Mouse (Mus musculus) intestine, embryonic 16.5 days (tissue): ENCODE measurements around the gene Sox15. TPM values are rescaled to one million over a fixed set of nuclear protein-coding genes. Genes with fewer than 3 reads are reported as not detected.
"Not testable (repeated sequence)": the region's sequence is repeated elsewhere in the genome, so short reads cannot be mapped to it uniquely, and the experiment has no call there.

Source experiments
- ATAC-seq: fragments of 200-750 bp; cut with Nextera tagmentation; 2 replicates; pipeline ENCODE4 v1.8.0; 2017; ENCODE audit warnings: moderate TSS enrichment, moderate library complexity
- H3K27ac ChIP-seq: fragments of 300-500 bp; sonication (generic); 2 replicates; pipeline ENCODE4 v1.5.1; 2014; ENCODE audit warnings: mild to moderate bottlenecking, low read length
- H3K27me3 ChIP-seq: fragments of 300-500 bp; sonication (generic); replicated peaks from 2 replicates; pipeline ENCODE4 v1.6.1; 2014; ENCODE audit warnings: low read length, control low read depth, mixed read lengths; ENCODE audit not compliant: control insufficient read depth, insufficient read depth
- H3K36me3 ChIP-seq: fragments of 300-500 bp; sonication (generic); 2 replicates; pipeline ENCODE4 v1.6.1; 2014; ENCODE audit warnings: low read length, control low read depth; ENCODE audit not compliant: control insufficient read depth, insufficient read depth
- H3K4me1 ChIP-seq: fragments of 300-500 bp; sonication (generic); 2 replicates; pipeline ENCODE4 v1.6.1; 2014; ENCODE audit warnings: low read length, control low read depth, mixed read lengths; ENCODE audit not compliant: control insufficient read depth, insufficient read depth
- H3K4me2 ChIP-seq: fragments of 300-500 bp; sonication (generic); 2 replicates; pipeline ENCODE4 v1.6.1; 2014; ENCODE audit warnings: low read depth, low read length, control low read depth
- H3K4me3 ChIP-seq: fragments of 300-500 bp; sonication (generic); 2 replicates; pipeline ENCODE4 v1.5.1; 2014; ENCODE audit warnings: mild to moderate bottlenecking, low read length
- H3K9ac ChIP-seq: fragments of 300-500 bp; sonication (generic); 2 replicates; pipeline ENCODE4 v1.6.1; 2014; ENCODE audit warnings: low read depth, low read length
- H3K9me3 ChIP-seq: fragments of 300-500 bp; sonication (generic); 2 replicates; pipeline ENCODE4 v1.6.1; 2016; ENCODE audit warnings: low read length, control low read depth; ENCODE audit not compliant: control insufficient read depth
- WGBS: fragments of 180-500 bp; shearing (Covaris S2); extraction: QIAGEN DNeasy Blood & Tissue Kit; methylation state at CpG from one replicate; pipeline ENCODE4 v1.1.7; 2014; 5-methylcytosine and 5-hydroxymethylcytosine counted together
- polyA plus RNA-seq: library from polyadenylated mRNA; unstranded; fragments of >200 nt; fragmentation: Nextera tagmentation; extraction: Ambion mirVana; gene quantifications from 2 replicates; pipeline ENCODE4 v1.2.1, GENCODE M21; 2015

Sox15 gene
- polyA plus RNA-seq, result not detected in 2 replicates

- Histone ChIP-seq H3K4me1 (peaks cover 12% of the 10 kb centered on the region), H3K27ac (no peak within 1 kb of the TSS; the same call in none of the 2 replicates), H3K4me3 (no peak within 1 kb of the TSS), H3K9ac (0 out of 2 replicates have a peak within 1 kb of the TSS, but pooled peaks have one; percentile 24), H3K36me3 (peaks cover 28% of the 10 kb centered on the region), H3K27me3 (no peaks in the 10 kb centered on the region), H3K9me3 (no peaks in the 10 kb centered on the region), H3K4me2 (no peak within 1 kb of the TSS)
- ATAC-seq, result peak; percentile 68
- whole genome bisulfite sequencing, result 25% methylated on average over 34 of the region's 34 CpGs
Measured at GRCm38 (mm10) chr11:69655264-69656064, at the start of gene Sox15. Sox15 (plus strand) TSS chr11:69655314.

- Histone ChIP-seq H3K4me3 (peak within 1 kb of the TSS; percentile 65), H3K9me3 (no peaks in the 10 kb centered on the region), H3K4me1 (peaks cover 17% of the 10 kb centered on the region), H3K4me2 (peak within 1 kb of the TSS; percentile 100), H3K36me3 (no peaks in the 10 kb centered on the region), H3K9ac (peak within 1 kb of the TSS; percentile 71), H3K27me3 (peaks cover 12% of the 10 kb centered on the region; the same call in 1 of the 2 replicates), H3K27ac (no peak within 1 kb of the TSS)
- peak; percentile 90 for ATAC-seq
- WGBS, result 2% methylated on average over 32 of the region's 32 CpGs
Measured at GRCm38 (mm10) chr11:69605726-69606490, 49.2 kb upstream of the Sox15 start, which contains the start of gene Atp1b2. Atp1b2 (minus strand) TSS chr11:69605942.

- Histone ChIP-seq H3K27ac (no peak overlapping the region), H3K4me1 (peaks cover 17% of the 10 kb centered on the region)
Measured at GRCm38 (mm10) chr11:69606491-69606795, 48.7 kb upstream of the Sox15 start.

GRCm38 (mm10) chr11:69606832-69607231 lies 48.3 kb upstream of the Sox15 start:
- no peaks in the 10 kb centered on the region for H3K9me3 ChIP-seq
- no peak overlapping the region for H3K4me3 ChIP-seq
- no peak overlapping the region for H3K27ac ChIP-seq
- no peak for ATAC-seq
- no peak overlapping the region for H3K4me2 ChIP-seq
- peaks cover 13% of the 10 kb centered on the region for H3K4me1 ChIP-seq
- H3K9ac ChIP-seq, result no peak overlapping the region
- no peaks in the 10 kb centered on the region for H3K36me3 ChIP-seq
- H3K27me3 ChIP-seq, result peaks cover 12% of the 10 kb centered on the region; the same call in 1 of the 2 replicates
- WGBS, result 91% methylated on average over 2 of the region's 2 CpGs

More at GRCm38 (mm10) chr11:69606491-69606795, 48.7 kb upstream of the Sox15 start:
- Histone ChIP-seq H3K4me3 (peak overlapping the region; percentile 65), H3K9me3 (no peaks in the 10 kb centered on the region), H3K4me2 (peak overlapping the region; percentile 100), H3K9ac (0 out of 2 replicates have a peak overlapping the region, but pooled peaks have one; percentile 48), H3K27me3 (peaks cover 12% of the 10 kb centered on the region; the same call in 1 of the 2 replicates), H3K36me3 (no peaks in the 10 kb centered on the region)
- ATAC-seq, result no peak
- WGBS, result 54% methylated on average over 2 of the region's 2 CpGs

- Histone ChIP-seq H3K4me1 (peaks cover 13% of the 10 kb centered on the region), H3K36me3 (no peaks in the 10 kb centered on the region), H3K4me3 (no peak overlapping the region), H3K27ac (no peak overlapping the region), H3K4me2 (no peak overlapping the region), H3K27me3 (peaks cover 12% of the 10 kb centered on the region; the same call in 1 of the 2 replicates), H3K9me3 (no peaks in the 10 kb centered on the region), H3K9ac (no peak overlapping the region)
- no peak for ATAC-seq
- WGBS, result 87% methylated on average over 3 of the region's 3 CpGs
Measured at GRCm38 (mm10) chr11:69608525-69608924, 46.6 kb upstream of the Sox15 start.

GRCm38 (mm10) chr11:69609416-69609815 lies 45.7 kb upstream of the Sox15 start:
- no peaks in the 10 kb centered on the region for H3K36me3 ChIP-seq
- H3K9me3 ChIP-seq, result no peaks in the 10 kb centered on the region
- H3K4me2 ChIP-seq, result no peak overlapping the region
- H3K27me3 ChIP-seq, result peaks cover 11% of the 10 kb centered on the region; the same call in 1 of the 2 replicates
- no peak overlapping the region for H3K27ac ChIP-seq
- no peak for ATAC-seq
- no peak overlapping the region for H3K4me3 ChIP-seq
- 60% methylated on average over 7 of the region's 7 CpGs for WGBS
- H3K4me1 ChIP-seq, result peaks cover 14% of the 10 kb centered on the region
- no peak overlapping the region for H3K9ac ChIP-seq

- no peak overlapping the region for H3K9ac ChIP-seq
- H3K9me3 ChIP-seq, result no peaks in the 10 kb centered on the region
- peaks cover 3% of the 10 kb centered on the region; the same call in 1 of the 2 replicates for H3K4me1 ChIP-seq
- H3K36me3 ChIP-seq, result no peaks in the 10 kb centered on the region
- no peak for ATAC-seq
- no peak overlapping the region for H3K4me2 ChIP-seq
- H3K4me3 ChIP-seq, result no peak overlapping the region
- H3K27ac ChIP-seq, result no peak overlapping the region
- H3K27me3 ChIP-seq, result no peaks in the 10 kb centered on the region
- WGBS, result 47% methylated on average over 4 of the region's 4 CpGs
Measured at GRCm38 (mm10) chr11:69610899-69611298, 44.2 kb upstream of the Sox15 start.

- WGBS, result 11% methylated on average over 19 of the region's 19 CpGs
Measured at GRCm38 (mm10) chr11:69613553-69614256, 41.4 kb upstream of the Sox15 start.

GRCm38 (mm10) chr11:69614257-69614588 lies 40.9 kb upstream of the Sox15 start:
- 0 out of 2 replicates have a peak overlapping the region, but pooled peaks have one; percentile 37 for H3K4me2 ChIP-seq
- not testable (repeated sequence) for H3K27ac ChIP-seq, ATAC-seq, H3K27me3 ChIP-seq, H3K4me1 ChIP-seq, H3K4me3 ChIP-seq, H3K36me3 ChIP-seq, H3K9me3 ChIP-seq, H3K9ac ChIP-seq
- WGBS, result 55% methylated on average over 11 of the region's 11 CpGs

More at GRCm38 (mm10) chr11:69613553-69614256, 41.4 kb upstream of the Sox15 start:
- ATAC-seq, result peak; percentile 70
- no peaks in the 10 kb centered on the region for H3K36me3 ChIP-seq
- peaks cover 3% of the 10 kb centered on the region; the same call in 1 of the 2 replicates for H3K4me1 ChIP-seq
- no peaks in the 10 kb centered on the region for H3K9me3 ChIP-seq
- peak overlapping the region; percentile 34; the same call in 1 of the 2 replicates for H3K9ac ChIP-seq
- H3K4me2 ChIP-seq, result peak overlapping the region; percentile 37
- peak overlapping the region; percentile 10 for H3K4me3 ChIP-seq
- no peaks in the 10 kb centered on the region for H3K27me3 ChIP-seq
- no peak overlapping the region for H3K27ac ChIP-seq
